Mouse (Mus musculus) cortical plate, adult 2 months (tissue): ENCODE results near the gene Gm12830. TPM values are rescaled to one million over a fixed set of nuclear protein-coding genes. Genes with fewer than 3 reads are reported as not detected.
A peak's percentile ranks its signal among the peaks of the same experiment; 100 is the strongest.

Experiments
- H3K27ac ChIP-seq: fragments of 200-500 bp; 2 replicates; pipeline ENCODE4 v1.5.1; 2012; ENCODE audit warnings: low read length, control low read depth, inconsistent platforms; ENCODE audit not compliant: insufficient read depth
- H3K4me1 ChIP-seq: fragments of 200-500 bp; 2 replicates; pipeline ENCODE4 v1.6.1; 2011; ENCODE audit warnings: low read length; ENCODE audit not compliant: control insufficient read depth, insufficient read depth
- H3K4me3 ChIP-seq: fragments of 200-500 bp; 2 replicates; pipeline ENCODE4 v1.5.1; 2011; ENCODE audit warnings: mild to moderate bottlenecking, low read length, control low read depth; ENCODE audit not compliant: insufficient read depth
- CTCF ChIP-seq: fragments of 200-500 bp; IDR thresholded peaks from 2 replicates; pipeline ENCODE4 v1.5.1; 2011; ENCODE audit warnings: mild to moderate bottlenecking, control low read depth, low read length; ENCODE audit not compliant: insufficient read depth; ENCODE audit errors: extremely low read depth
- POLR2A ChIP-seq: fragments of 200-500 bp; IDR thresholded peaks from 2 replicates; pipeline ENCODE4 v1.6.1; 2011; ENCODE audit warnings: mild to moderate bottlenecking, low read length, control low read depth; ENCODE audit not compliant: insufficient read depth; ENCODE audit errors: extremely low read depth
- polyA plus RNA-seq: library from polyadenylated mRNA; depleted of rRNA; stranded (reverse); fragments of >200 nt; gene quantifications from 2 replicates; pipeline ENCODE4 v1.2.3, GENCODE M21; 2012; rRNA removed

Gm12830 gene
- polyA plus RNA-seq, 1 experiment = not detected

DNA sequence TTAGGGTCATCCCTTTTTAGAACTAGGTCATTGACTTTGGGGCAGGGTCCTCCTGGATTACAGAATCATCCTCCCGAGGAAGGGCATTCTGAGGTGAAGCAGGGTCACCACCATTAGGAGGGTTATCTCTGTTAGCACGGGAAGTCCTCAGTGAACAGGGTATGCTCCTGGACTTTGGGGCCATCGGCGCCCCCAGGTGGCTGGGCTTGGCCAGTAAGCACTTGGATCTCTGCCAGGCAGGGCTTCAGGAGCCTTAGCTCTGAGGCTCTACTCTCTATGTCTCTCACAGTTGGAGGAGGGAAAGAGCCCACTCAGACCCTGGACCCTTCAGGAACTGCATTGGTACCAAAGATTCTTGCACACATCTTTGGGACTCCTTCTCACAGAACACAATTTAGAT is 76.3 kb downstream of the Gm12830 start:
- TF ChIP-seq CTCF = 0 out of 2 replicates have a peak, but pooled peaks have one; percentile 1
- no peak for TF ChIP-seq POLR2A
- Histone ChIP-seq H3K4me1 (no peaks in the 10 kb centered on the region), H3K4me3 (no peak overlapping the region), H3K27ac (no peak overlapping the region)

DNA sequence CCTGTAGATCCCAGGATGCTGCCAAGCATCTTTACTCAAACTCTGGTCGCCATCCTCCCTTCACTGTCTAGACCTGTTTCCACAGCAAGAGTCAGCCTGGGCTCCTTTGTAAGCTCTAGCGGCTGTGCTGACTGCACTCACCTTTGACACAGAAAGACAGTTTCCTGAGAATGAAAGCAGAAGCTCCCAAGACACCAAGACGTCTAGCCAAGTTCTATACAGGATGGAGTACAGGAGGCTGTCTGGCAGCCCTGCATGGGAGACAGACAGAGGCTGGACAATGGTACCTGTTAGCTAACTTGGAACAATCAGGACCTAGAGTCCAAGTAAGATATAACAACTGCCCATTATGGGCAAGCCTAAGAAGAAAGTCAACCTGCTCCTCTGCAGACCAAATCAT is 78.4 kb downstream of the Gm12830 start:
- TF ChIP-seq CTCF (no peak), POLR2A (no peak)
- Histone ChIP-seq H3K27ac (no peak overlapping the region), H3K4me1 (no peaks in the 10 kb centered on the region), H3K4me3 (no peak overlapping the region)

GRCm38 (mm10) chr4:114900866-114901642 is 79.5 kb downstream of the Gm12830 start:
- TF ChIP-seq POLR2A (no peak), CTCF (no peak)
- Histone ChIP-seq H3K27ac (no peak overlapping the region), H3K4me1 (no peaks in the 10 kb centered on the region)

DNA sequence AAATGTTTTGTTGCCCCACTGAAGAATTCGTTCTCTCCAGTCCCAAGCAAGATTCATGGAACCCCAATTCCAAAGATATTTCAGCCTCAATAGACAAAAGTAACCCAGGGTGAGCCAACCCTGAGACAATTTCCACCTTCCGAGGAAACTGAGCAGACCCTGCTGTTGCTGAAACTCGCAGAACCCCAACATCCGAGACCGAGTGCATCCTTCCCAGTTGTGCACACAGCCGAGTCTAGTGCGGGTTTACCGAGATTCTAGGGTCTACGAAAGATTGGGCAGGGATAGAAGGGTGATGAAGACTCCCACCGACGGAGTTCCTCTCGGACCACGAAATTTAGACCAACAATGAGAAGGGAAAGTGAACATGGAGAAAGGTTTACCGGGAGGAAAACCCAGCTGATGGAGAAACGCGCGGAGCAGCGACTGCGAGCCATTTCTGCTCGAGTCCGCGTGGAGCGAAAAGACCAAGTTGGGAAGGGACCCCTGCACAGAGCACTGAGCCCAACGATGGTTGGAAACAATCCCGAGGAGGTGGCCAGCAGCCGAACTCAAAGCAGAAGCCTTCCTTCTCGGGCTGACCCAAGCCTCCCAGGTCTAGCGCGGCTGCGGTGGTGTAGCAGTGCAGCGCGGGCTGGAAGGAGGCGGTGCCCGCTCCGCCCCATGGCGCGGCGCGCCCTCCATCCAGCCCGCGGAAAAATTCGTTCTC is 80.3 kb downstream of the Gm12830 start:
- no peak overlapping the region for H3K4me3 ChIP-seq
- TF ChIP-seq CTCF (no peak), POLR2A (no peak)

More at GRCm38 (mm10) chr4:114900866-114901642, 79.5 kb downstream of the Gm12830 start:
- no peak overlapping the region for H3K4me3 ChIP-seq

DNA sequence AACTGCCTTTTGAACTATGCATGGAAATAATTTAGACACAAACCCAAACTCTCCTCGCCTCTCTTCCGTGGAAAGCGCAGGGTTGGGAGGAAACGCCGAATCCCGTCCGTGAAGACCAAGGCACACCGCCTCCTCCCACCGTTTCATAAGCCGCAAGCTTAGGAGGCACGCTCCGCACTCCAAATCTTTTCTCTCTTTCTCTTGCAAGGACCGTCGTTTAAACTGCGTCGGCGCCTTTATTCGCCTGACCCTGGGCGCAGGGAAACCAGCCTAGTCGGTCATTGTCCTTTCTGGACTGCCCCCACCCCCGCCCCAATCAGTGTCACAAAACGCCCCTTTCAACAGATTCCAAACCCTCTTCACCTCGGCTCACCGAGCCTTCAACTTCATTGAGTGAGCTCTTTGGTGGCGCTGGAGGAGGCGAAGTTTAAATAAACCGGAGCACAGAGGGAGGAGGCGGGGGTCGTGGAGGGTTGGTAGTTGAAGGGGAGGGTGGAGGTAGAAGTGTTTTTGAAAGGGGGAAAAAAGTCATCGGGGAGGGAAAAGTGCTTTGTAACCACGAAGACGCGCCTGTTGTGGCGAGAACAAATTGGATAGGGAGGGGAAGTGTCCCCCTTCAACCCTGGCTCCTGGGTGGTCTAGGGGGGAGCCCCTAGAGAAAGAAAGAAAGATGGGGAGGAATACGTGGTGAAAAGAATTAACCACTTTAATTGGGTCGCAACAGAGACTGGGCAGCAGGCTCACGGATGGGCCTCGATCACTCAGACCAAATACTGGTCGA is 81.3 kb downstream of the Gm12830 start:
- TF ChIP-seq CTCF = no peak
- TF ChIP-seq POLR2A = no peak
- Histone ChIP-seq H3K4me1 (no peaks in the 10 kb centered on the region), H3K4me3 (no peak overlapping the region), H3K27ac (no peak overlapping the region)

More for the DNA sequence above, 80.3 kb downstream of the Gm12830 start:
- no peaks in the 10 kb centered on the region for H3K4me1 ChIP-seq
- H3K27ac ChIP-seq = no peak overlapping the region

DNA sequence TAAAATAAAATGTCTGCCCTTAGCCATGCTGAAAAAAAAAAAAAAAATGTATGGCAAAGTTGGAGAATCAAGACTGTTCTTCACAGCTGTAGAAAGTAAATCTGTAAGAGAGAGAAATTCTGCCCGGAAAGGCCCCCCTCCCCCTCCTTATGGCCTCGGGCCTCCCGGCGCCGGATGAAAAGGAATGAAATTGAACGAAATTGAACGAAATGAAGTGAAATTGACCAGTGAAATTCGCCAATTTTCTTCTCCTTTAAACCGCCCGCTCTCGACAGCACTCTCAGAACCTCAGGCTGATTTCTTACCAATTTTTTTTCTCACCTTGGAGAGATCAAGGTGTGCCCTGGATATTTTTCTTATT is 81.9 kb downstream of the Gm12830 start:
- no peak overlapping the region for H3K27ac ChIP-seq
- no peak overlapping the region for H3K4me3 ChIP-seq
- no peaks in the 10 kb centered on the region for H3K4me1 ChIP-seq
- TF ChIP-seq CTCF = no peak
- no peak for TF ChIP-seq POLR2A

DNA sequence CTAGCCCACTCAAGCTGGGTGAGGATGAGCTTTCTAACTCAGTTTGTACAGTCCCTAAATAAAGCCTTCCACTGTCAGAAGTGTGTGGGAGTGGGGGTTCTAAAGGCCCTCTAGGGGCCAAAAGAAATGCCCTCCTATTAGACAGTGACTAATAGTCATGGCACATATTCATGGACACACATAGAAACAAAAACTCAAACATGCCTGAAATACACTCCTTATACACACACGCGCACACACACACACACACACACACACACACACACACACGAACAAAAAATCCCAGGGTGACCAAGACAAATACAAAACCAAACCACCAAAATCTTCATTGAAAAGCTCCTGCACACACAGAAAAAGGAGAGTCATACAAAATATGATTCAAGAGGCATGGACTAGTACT is 84.0 kb downstream of the Gm12830 start:
- H3K27ac ChIP-seq = no peak overlapping the region
- no peak overlapping the region for H3K4me3 ChIP-seq
- TF ChIP-seq POLR2A (no peak), CTCF (no peak)
- H3K4me1 ChIP-seq = no peaks in the 10 kb centered on the region

Other genes with a start within 250 kb of the Gm12830 start
- 0.11 and 0.19 TPM in 2 replicates for gene Foxd2, start 87.2 kb downstream of the Gm12830 start, polyA plus RNA-seq
- gene Foxe3, start 104.3 kb downstream of the Gm12830 start, polyA plus RNA-seq = not detected in 2 replicates
- 47.6 and 48.4 TPM in 2 replicates for gene Cmpk1, start 165.5 kb downstream of the Gm12830 start, polyA plus RNA-seq
- 0.36 and 0.58 TPM in 2 replicates for gene Stil, start 178.4 kb downstream of the Gm12830 start, polyA plus RNA-seq
- gene Tal1, start 234.7 kb downstream of the Gm12830 start, polyA plus RNA-seq = 1.5 and 1.6 TPM in 2 replicates